Mouse (Mus musculus): Measurements from ENCODE around the gene Borcs8.

DNA sequence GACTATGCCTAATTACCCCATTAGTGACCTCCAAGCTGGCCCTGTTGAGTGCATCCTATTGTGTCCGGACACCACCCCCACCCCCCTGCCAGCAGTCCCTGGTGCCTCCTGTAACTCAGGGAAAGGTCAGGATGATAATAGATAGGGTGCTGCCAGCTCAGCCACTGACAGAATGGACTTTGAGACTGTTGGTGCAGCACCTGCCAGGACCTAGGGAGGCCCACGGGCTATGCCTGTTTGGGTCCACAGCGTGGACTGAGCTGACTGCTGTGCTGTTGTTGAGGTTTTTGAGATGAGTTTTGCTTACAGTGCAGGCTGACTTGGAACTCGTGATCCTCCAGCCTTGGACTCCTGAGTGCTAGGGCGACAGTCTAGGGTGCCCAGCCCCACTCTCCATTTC is 53.9 kb downstream of the Borcs8 start:
- TF ChIP-seq CTCF (IDR thresholded peaks at IDR 0.05; ENCODE audit: control insufficient read depth, insufficient read depth, insufficient replicate concordance, low read depth, low read length) (no peak), POLR2A (IDR thresholded peaks at IDR 0.05; ENCODE audit: control insufficient read depth, low read depth, low read length) (no peak)

Measured in testis, adult 2 months (tissue).